Mouse (Mus musculus) effector memory CD4-positive, alpha-beta T cell, adult 7 months (primary cell): ENCODE data around the gene Tango2. TPM values are rescaled to one million over a fixed set of nuclear protein-coding genes. Genes with fewer than 3 reads are reported as not detected.

Experiments used
- polyA plus RNA-seq: library from polyadenylated mRNA; unstranded; fragments of 100-300 nt; shearing (Covaris generic); gene quantifications from one replicate; pipeline ENCODE4 v1.2.1, GENCODE M21; 2017

The Tango2 gene
- 29.2 TPM for polyA plus RNA-seq

DNA sequence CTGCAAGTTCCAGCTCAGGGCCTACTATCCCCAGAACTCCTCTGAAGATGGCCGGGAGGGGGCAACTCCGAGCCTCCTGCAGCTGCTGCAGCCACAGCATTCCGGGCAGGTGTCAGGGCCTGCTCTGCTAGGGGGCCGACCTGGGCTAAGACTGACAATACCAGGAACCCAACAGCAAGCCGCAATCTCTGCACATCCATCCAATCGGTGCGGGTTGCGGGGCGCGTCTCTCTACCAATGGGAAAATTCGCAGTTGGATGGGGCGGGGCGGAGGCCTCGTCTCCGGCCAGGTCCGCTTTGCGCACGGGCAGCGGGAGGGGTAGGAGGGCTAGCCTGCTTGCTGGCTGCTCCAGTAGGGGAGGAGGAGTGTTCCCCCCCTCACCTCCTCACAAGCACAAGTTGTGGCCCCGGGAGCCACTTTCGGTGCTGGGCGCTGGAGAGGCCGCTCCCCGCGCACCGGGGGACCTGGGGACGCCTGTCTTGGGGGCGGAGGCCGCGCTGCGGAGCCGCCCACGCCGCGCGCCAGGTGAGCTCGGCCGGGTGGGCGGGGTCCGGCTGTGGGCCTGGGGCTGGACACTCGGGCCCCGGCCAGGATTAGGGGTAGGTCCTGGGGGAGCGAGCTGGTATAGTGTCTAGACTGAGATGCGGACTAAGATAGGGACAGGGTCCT lies at the start of gene Tango2, which contains the start of gene Arvcf:
Tango2 (minus strand) TSS at position 173 of the 670 bp plus-strand sequence.
Arvcf (plus strand) TSS at position 252 of the 670 bp plus-strand sequence.

DNA sequence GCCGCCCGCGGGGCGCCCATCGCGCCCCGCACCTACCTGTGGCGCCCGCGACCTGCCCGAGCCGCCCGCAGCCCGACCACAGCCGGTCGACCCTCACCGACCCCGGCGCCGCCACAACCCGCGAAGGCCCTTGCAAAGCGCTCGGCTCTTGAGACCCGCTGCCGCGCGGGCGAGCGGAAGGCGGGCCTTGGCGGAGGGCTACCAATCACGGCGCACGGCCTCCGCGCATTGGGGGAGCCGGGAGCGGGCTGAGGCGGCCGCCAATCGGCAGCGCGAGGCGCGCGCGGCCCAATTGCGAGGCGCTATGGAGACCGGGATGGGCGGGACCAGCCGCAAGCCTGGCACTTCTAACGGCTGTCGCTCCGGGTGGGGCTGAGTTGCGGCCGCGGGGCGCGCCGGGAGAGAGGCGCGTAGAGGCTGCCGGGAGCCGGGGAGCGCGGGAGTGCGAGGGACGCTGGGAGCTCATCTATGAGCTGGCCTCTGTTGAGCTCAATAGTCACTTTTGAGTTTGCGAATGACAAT lies 58.8 kb downstream of the Tango2 start, which contains the start of gene Dgcr8:
Dgcr8 (minus strand) TSS at position 180 of the 522 bp plus-strand sequence.

DNA sequence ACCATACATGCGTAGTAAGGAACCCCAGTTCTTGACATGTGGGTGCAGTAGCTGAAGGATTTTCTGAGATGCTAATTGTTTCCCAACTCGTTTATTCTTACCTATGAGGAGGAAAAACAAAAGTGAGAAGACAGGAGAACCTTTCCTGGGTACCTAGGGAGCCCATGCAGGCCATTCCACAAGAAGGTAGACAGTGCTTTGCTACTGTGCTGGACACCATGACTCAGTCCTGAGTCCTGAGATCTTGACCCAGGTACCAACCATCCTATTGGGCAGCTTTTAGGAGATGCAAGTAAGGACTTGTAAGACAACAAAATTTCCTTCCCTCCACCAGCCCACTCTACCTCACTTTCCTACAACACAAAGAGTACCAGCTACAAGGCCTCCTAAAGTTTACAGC lies 89.7 kb downstream of the Tango2 start, which contains the start of gene Gm49776:
Gm49776 (minus strand) TSS at position 101 of the 400 bp plus-strand sequence.

Other genes with a start within 250 kb of the Tango2 start
- gene Rtn4r, start 220.5 kb downstream of the Tango2 start, polyA plus RNA-seq = not detected
- not detected for gene Ccdc188, start 130.2 kb downstream of the Tango2 start, polyA plus RNA-seq
- gene Zdhhc8, start 113.0 kb downstream of the Tango2 start, polyA plus RNA-seq = 9.2 TPM
- 88.0 TPM for gene Trmt2a, start 99.4 kb downstream of the Tango2 start, polyA plus RNA-seq
- 155 TPM for gene Ranbp1, start 99.4 kb downstream of the Tango2 start, polyA plus RNA-seq
- gene Gm49776, start 89.8 kb downstream of the Tango2 start, polyA plus RNA-seq = not detected
- 8.3 TPM for gene Dgcr8, start 58.9 kb downstream of the Tango2 start, polyA plus RNA-seq
- 2.8 TPM for gene Arvcf, start 79 bp upstream of the Tango2 start, polyA plus RNA-seq
- 25.2 TPM for gene Txnrd2, start 78.3 kb upstream of the Tango2 start, polyA plus RNA-seq
- 22.3 TPM for gene Comt, start 78.7 kb upstream of the Tango2 start, polyA plus RNA-seq
- gene Gnb1l, start 150.6 kb upstream of the Tango2 start, polyA plus RNA-seq = 12.2 TPM
- gene Rtl10, start 150.8 kb upstream of the Tango2 start, polyA plus RNA-seq = not detected
- not detected for gene Tbx1, start 242.6 kb upstream of the Tango2 start, polyA plus RNA-seq